ENCODE assay signal across 9 mouse cellular contexts in the genomic region with DNA sequence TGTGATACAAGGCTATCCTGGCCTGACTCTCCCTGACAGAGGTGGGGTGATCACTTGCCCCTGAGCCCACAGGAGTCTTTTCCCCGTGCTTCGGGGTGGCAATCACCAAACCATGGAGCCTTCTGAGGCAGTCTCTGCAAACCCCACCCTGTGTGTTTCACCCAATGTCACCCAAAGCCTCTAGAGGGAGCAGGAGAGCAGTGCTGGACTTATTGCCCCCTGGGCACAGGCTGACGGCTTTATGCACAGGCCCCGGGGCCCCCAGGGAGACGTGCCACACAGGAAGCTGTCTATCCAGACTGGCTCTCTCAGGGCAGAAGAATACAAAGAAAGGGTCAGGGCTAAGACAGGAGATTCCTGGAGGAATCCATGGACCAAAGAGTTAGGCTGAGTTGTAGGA. TPM values are rescaled to one million over a fixed set of nuclear protein-coding genes. Genes with fewer than 3 reads are reported as not detected.
DNase-seq lines count a peak whose midpoint lies in the region; ATAC-seq and TF ChIP-seq lines count a peak whose summit lies in the region.
"Had no signal": no experiment of that assay in that cellular context is flagged by ENCODE, and none has a peak within 500 bp of the region (broad histone marks: within the 10 kb centered on the region; RNA-seq: fewer than 3 reads in every experiment).

No protein-coding gene starts in this region.

- H3K27me3 ChIP-seq in testis, adult 2 months (ENCODE audit: control insufficient read depth, insufficient read depth, low read length), result no peaks in the 10 kb centered on the region

- peak; percentile 48; the same call in 1 of the 2 replicates for TF ChIP-seq CTCF in testis, adult 2 months (IDR thresholded peaks at IDR 0.05; ENCODE audit: control insufficient read depth, insufficient read depth, insufficient replicate concordance, low read depth, low read length)

- H3K27ac ChIP-seq in testis, adult 2 months (ENCODE audit: control insufficient read depth, insufficient read depth, low read depth, low read length), result no peak overlapping the region
- H3K27ac ChIP-seq: macrophage had no signal

- ATAC-seq in monocyte, adult 5-6 weeks (replicated peaks; ENCODE audit: insufficient number of reproducible peaks, low FRiP score, low TSS enrichment, poor library complexity, severe bottlenecking), result peak; percentile 23; the same call in 1 of the 2 replicates

- DNase-seq in adrenal gland, adult 2 months, result peak; percentile 61
- no peak for DNase-seq in adrenal gland, postnatal 4 days (ENCODE audit: low spot score in 2 of 2)
- DNase-seq in testis, postnatal 10 days (ENCODE audit: low spot score), result no peak
- peak; percentile 38 to 46 for DNase-seq in kidney, postnatal 4 days
- DNase-seq in embryo, embryonic 9.5 days (ENCODE audit: extremely low spot score), result no peak
- DNase-seq in cerebellum, adult 18-20 months, result no peak

- no peaks in the 10 kb centered on the region for H3K4me1 ChIP-seq in testis, adult 2 months (ENCODE audit: control insufficient read depth, insufficient read depth, low read length)

- H3K4me3 ChIP-seq in testis, adult 2 months (ENCODE audit: control insufficient read depth, low read depth, low read length), result no peak overlapping the region

- no peak for TF ChIP-seq POLR2A in testis, adult 2 months (IDR thresholded peaks at IDR 0.05; ENCODE audit: control insufficient read depth, low read depth, low read length)

- no peaks in the 10 kb centered on the region for H3K36me3 ChIP-seq in testis, adult 2 months (ENCODE audit: control insufficient read depth, insufficient read depth, low read length)

RNA-seq across cellular contexts. Expression of a gene that starts 9.1 kb away (rescaled TPM):
- 100 to 1,000 TPM; 395 to 486 TPM for total RNA-seq in adrenal gland, adult 2 months (2021)
- 751 and 799 TPM in 2 replicates for polyA plus RNA-seq in adrenal gland, adult 2 months (2012; rRNA removed)
- total RNA-seq in adrenal gland, postnatal 4 days (2021), result 100 to 1,000 TPM; 242 to 257 TPM
- polyA plus RNA-seq in testis, adult 2 months (2012; rRNA removed), result 13.2 and 13.5 TPM in 2 replicates
- 16.5 to 56.6 TPM (median 24.3 TPM) in 3 replicates for total RNA-seq in monocyte, adult 5-6 weeks (2017)

Comparison
In these comparisons a context has a peak if more than half of its experiments do, and no peak if none do; other contexts are left out.
1. DNase-seq: peak in adrenal gland, adult 2 months (single experiment) and kidney, postnatal 4 days (2 of 2); none in adrenal gland, postnatal 4 days (0 of 2), testis, postnatal 10 days (single experiment), embryo, embryonic 9.5 days (single experiment) and cerebellum, adult 18-20 months (0 of 2).